Mouse (Mus musculus) forebrain, postnatal 0 days (tissue): ENCODE data around the gene Stpg3. TPM values are rescaled to one million over a fixed set of nuclear protein-coding genes. Genes with fewer than 3 reads are reported as not detected.

Experiments used
- ATAC-seq: fragments of 200-750 bp; cut with Nextera tagmentation; 2 replicates; pipeline ENCODE4 v1.8.0; 2017; ENCODE audit warnings: mild to moderate bottlenecking, moderate library complexity
- DNase-seq: peaks from one replicate; pipeline ENCODE4 v3.0.0-alpha.2; 2015
- H3K27ac ChIP-seq: fragments of 300-500 bp; sonication (generic); 2 replicates; pipeline ENCODE4 v1.5.1; 2014; ENCODE audit warnings: low read depth, mild to moderate bottlenecking, antibody characterized with exemption, low read length, moderate library complexity, mixed read lengths
- H3K27me3 ChIP-seq: fragments of 300-500 bp; sonication (generic); 2 replicates; pipeline ENCODE4 v1.6.1; 2014; ENCODE audit warnings: mild to moderate bottlenecking, low read length, mixed read lengths; ENCODE audit not compliant: insufficient read depth
- H3K36me3 ChIP-seq: fragments of 300-500 bp; sonication (generic); 2 replicates; pipeline ENCODE4 v1.6.1; 2014; ENCODE audit warnings: mild to moderate bottlenecking, moderate library complexity; ENCODE audit not compliant: insufficient read depth
- H3K4me1 ChIP-seq: fragments of 300-500 bp; sonication (generic); 2 replicates; pipeline ENCODE4 v1.6.1; 2014; ENCODE audit warnings: antibody characterized with exemption; ENCODE audit not compliant: insufficient read depth
- H3K4me2 ChIP-seq: fragments of 300-500 bp; sonication (generic); 2 replicates; pipeline ENCODE4 v1.6.1; 2014; ENCODE audit warnings: low read depth, mild to moderate bottlenecking, moderate library complexity
- H3K4me3 ChIP-seq: fragments of 300-500 bp; sonication (generic); 2 replicates; pipeline ENCODE4 v1.5.1; 2014; ENCODE audit warnings: low read depth, low read length, mixed read lengths
- H3K9ac ChIP-seq: fragments of 300-500 bp; sonication (generic); 2 replicates; pipeline ENCODE4 v1.6.1; 2014; ENCODE audit warnings: mild to moderate bottlenecking
- H3K9me3 ChIP-seq: fragments of 300-500 bp; sonication (generic); 2 replicates; pipeline ENCODE4 v1.6.1; 2016; ENCODE audit warnings: low read length
- CTCF ChIP-seq: sonication (generic); IDR thresholded peaks from 2 replicates; pipeline ENCODE4 v1.5.1; 2016; ENCODE audit warnings: antibody characterized with exemption, control low read depth, low read depth
- WGBS: fragments of 180-500 bp; shearing (Covaris S2); extraction: QIAGEN DNeasy Blood & Tissue Kit; methylation state at CpG from one replicate; pipeline ENCODE4 v1.1.7; 2014; 5-methylcytosine and 5-hydroxymethylcytosine counted together
- polyA plus RNA-seq: library from polyadenylated mRNA; unstranded; fragments of >200 nt; fragmentation: Nextera tagmentation; extraction: Ambion mirVana; gene quantifications from 2 replicates; pipeline ENCODE4 v1.2.1, GENCODE M21; 2015
- total RNA-seq: library from RNA; depleted of rRNA; stranded (reverse); fragments of >200 nt; gene quantifications from 2 replicates; pipeline ENCODE4 v1.2.3, GENCODE M21; 2014

The Stpg3 gene
- total and polyA plus RNA-seq, 2 experiments from 2014 or later: not detected

DNA sequence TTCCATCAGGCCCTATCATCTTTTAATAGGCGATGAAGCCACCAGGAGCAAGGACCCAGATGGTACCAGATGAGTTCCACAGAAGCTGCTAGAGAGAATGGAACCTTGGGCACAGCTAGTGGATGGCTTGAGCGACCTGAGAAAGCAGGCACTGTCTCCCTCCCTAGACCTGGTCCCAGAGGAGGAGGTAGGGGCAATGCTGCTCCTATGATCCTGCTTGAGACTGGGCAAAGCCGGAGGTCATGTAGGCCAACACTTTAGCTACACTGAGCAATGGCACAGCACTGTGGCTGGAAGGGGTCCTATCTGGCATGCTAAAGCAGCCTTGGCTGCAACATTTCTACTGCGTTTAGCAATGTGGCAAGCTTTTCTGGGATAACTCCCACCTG lies 38.8 kb downstream of the Stpg3 start:
- Histone ChIP-seq H3K27ac (no peak overlapping the region), H3K9me3 (no peaks in the 10 kb centered on the region), H3K36me3 (no peaks in the 10 kb centered on the region), H3K4me3 (no peak overlapping the region), H3K27me3 (no peaks in the 10 kb centered on the region), H3K4me1 (peaks cover 2% of the 10 kb centered on the region; the same call in 1 of the 2 replicates), H3K4me2 (no peak overlapping the region), H3K9ac (no peak overlapping the region)
- DNase-seq (no peak), ATAC-seq (no peak)
- 74% methylated on average over 4 of the region's 4 CpGs for WGBS
- no peak for TF ChIP-seq CTCF

DNA sequence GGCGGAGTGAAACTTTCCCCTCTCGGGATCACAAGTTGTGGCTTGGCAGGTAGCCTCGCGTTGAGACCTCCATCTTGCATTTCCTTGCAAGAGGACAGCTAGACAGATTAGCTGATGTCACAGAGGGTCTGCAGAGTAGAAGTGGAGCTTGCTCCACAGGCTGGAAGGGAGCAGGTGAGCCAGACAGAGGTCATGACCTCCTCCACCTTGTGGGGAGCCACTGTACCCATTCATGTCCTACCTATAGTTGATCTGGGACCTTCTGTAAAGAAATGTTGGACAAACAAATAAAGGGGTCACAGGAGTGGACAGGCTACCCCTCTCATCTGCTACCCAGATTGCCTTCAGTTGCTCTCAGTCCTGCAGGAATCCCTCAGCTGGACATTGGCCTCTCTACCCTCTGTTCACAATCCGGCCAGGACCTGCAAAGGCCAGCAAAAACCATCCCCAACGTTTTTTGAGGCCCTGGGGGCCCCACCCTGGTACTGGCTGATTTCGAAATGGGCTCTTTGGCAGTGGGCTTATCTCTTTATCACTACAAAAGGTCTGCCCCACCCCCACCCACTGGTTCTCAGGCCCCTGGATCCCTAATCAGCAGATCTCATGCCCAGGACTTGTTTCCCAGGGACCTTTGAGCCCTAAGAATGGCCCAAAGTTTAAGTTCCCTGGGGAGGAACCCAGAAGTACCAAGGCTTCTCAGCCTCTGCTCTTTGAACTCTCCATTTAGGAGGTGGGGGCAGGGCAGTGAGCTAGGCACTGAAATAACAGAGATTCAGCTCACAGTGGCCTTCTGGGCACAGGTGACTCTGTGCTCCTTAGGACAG lies 39.4 kb downstream of the Stpg3 start:
- WGBS: 63% methylated on average over 7 of the region's 7 CpGs
- no peaks in the 10 kb centered on the region for H3K36me3 ChIP-seq
- H3K4me2 ChIP-seq: no peak overlapping the region

DNA sequence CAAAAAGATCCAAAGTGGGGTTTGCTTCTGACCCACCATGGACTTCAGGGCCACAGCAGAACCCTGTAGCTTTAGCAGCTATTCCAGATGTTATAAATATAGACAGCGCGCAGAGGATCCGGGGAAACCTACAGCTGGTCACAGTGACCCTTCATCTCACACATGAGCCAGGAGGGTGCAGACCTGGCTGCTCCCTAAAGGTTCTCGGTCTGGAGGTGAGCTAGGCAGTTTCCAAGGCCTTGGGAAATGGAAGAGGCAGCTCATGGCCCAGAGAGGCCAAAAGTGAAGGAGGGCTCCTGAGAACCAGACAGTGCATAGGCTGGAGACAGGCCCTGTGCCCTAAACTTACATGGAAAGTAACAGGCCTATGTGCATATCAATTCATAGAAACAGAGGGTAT lies 40.6 kb downstream of the Stpg3 start:
- Histone ChIP-seq H3K4me1 (peaks cover 6% of the 10 kb centered on the region), H3K9ac (no peak overlapping the region), H3K36me3 (no peaks in the 10 kb centered on the region), H3K27ac (no peak overlapping the region), H3K9me3 (no peaks in the 10 kb centered on the region), H3K27me3 (no peaks in the 10 kb centered on the region), H3K4me3 (no peak overlapping the region), H3K4me2 (no peak overlapping the region)
- DNase-seq (no peak), ATAC-seq (no peak)
- no peak for TF ChIP-seq CTCF
- 98% methylated on average over 4 of the region's 4 CpGs for WGBS

More for the DNA sequence above, 39.4 kb downstream of the Stpg3 start:
- DNase-seq (no peak), ATAC-seq (no peak)
- TF ChIP-seq CTCF: no peak
- Histone ChIP-seq H3K9me3 (no peaks in the 10 kb centered on the region), H3K9ac (no peak overlapping the region), H3K27me3 (no peaks in the 10 kb centered on the region), H3K4me1 (peaks cover 2% of the 10 kb centered on the region; the same call in 1 of the 2 replicates), H3K27ac (no peak overlapping the region), H3K4me3 (no peak overlapping the region)

DNA sequence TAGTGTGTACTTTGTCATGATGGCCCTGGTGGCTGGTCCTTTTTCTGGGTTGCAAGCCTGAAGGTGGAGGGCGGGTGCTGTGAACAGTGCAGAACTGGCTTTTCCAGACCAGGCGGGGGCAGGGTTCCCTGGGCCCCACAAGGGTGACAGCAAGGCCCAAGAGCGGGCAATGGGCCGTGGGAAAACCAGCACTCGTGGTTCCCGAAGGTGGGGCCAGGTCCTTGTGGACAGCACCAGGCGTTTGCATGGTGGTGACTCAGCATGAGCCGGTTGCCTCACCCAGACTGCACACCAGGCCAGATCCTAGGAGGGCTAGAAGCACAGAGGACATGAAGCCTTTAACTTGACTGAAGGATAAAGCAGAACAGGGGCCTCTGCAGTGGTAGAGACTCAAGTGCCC lies 41.8 kb downstream of the Stpg3 start:
- no peak for DNase-seq
- WGBS: 77% methylated on average over 8 of the region's 8 CpGs
- no peak for TF ChIP-seq CTCF
- ATAC-seq: no peak
- Histone ChIP-seq H3K4me3 (no peak overlapping the region), H3K36me3 (no peaks in the 10 kb centered on the region), H3K9ac (no peak overlapping the region), H3K4me1 (peaks cover 6% of the 10 kb centered on the region), H3K27ac (no peak overlapping the region), H3K4me2 (no peak overlapping the region), H3K9me3 (no peaks in the 10 kb centered on the region), H3K27me3 (no peaks in the 10 kb centered on the region)

DNA sequence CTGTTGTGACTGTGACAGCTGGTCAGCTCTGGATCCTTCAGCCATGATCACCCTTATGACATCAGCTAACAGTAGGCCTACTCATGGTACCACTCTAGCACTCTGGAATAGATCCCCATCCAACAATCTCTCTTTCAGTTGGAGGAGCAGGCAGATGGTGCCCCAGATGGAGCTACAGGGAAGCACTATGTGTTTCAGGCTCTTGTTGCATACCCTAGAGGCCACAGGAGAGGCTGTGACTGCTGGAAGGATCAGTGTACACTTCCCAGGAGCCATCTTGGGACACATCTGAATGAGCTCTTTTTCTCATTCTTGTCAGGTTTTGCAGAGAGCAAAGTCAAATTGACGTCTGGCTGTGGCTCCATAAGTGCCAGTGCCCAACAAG lies 42.7 kb downstream of the Stpg3 start:
- Histone ChIP-seq H3K9ac (no peak overlapping the region), H3K36me3 (no peaks in the 10 kb centered on the region), H3K27me3 (no peaks in the 10 kb centered on the region), H3K27ac (no peak overlapping the region), H3K4me2 (no peak overlapping the region), H3K9me3 (no peaks in the 10 kb centered on the region), H3K4me1 (peaks cover 6% of the 10 kb centered on the region), H3K4me3 (no peak overlapping the region)
- peak; percentile 9; the same call in 1 of the 2 replicates for ATAC-seq
- no peak for TF ChIP-seq CTCF
- no peak for DNase-seq
- WGBS: 33% methylated on average over 1 of the region's 1 CpGs

DNA sequence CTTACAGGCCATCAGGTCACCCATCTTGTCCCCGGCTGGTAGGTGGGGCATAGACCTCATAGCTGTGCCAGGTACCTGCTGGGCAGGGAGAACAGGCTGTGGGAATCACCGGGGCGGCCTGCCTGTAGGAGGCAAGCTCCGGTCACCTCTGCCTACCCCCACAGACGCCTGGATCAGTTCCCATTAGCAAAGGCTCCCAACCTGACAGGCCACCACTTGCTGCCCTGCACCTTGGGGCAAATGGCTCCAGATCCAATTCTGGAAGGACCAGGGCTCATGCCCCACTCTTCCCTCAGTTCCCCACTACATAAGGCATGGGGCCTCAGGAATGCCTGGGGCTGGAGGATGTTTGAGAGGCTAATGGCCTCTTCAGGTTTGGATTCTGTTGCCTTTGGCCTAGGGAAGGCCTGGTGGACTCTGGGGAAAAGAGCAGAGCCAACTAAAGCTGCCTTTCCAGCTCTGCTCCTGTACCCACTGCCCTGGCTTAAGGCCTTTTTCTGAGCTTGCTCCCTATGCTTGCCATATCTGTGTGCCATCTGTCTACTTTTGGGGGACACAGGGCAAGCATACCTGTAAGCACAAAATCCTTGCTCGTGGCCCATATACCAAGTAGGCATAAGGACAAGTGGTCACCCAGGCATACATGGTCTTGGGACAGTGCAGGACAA lies 43.2 kb downstream of the Stpg3 start:
- no peak overlapping the region for H3K27ac ChIP-seq
- no peak overlapping the region for H3K9ac ChIP-seq
- ATAC-seq: no peak
- WGBS: 85% methylated on average over 6 of the region's 6 CpGs
- no peaks in the 10 kb centered on the region for H3K27me3 ChIP-seq
- H3K4me3 ChIP-seq: no peak overlapping the region
- H3K9me3 ChIP-seq: no peaks in the 10 kb centered on the region
- no peak for DNase-seq
- no peak for TF ChIP-seq CTCF
- peaks cover 6% of the 10 kb centered on the region for H3K4me1 ChIP-seq
- H3K4me2 ChIP-seq: no peak overlapping the region
- no peaks in the 10 kb centered on the region for H3K36me3 ChIP-seq
